Mouse (Mus musculus): ENCODE results near the gene 1700028P14Rik.

Gene 1700028P14Rik

DNA sequence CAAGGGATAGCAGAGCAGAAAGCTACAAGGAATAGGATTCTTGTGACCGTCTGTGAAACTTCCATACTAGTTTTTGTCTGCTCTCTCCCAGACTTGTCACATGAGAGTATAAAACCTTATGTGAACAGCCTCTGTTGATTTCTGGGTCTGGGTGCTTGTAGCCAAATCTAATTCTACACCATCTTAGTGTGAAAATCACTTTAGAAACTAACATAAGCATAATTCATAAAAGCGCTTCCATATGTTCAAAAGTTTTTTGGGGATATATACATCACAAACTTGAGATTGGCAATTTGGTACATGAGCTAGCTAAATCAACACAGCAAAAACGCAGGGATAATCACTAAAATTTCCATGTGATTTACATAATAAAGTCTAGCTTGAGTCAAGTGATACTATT lies 57.7 kb downstream of the 1700028P14Rik start:
- DNase-seq: no peak

DNA sequence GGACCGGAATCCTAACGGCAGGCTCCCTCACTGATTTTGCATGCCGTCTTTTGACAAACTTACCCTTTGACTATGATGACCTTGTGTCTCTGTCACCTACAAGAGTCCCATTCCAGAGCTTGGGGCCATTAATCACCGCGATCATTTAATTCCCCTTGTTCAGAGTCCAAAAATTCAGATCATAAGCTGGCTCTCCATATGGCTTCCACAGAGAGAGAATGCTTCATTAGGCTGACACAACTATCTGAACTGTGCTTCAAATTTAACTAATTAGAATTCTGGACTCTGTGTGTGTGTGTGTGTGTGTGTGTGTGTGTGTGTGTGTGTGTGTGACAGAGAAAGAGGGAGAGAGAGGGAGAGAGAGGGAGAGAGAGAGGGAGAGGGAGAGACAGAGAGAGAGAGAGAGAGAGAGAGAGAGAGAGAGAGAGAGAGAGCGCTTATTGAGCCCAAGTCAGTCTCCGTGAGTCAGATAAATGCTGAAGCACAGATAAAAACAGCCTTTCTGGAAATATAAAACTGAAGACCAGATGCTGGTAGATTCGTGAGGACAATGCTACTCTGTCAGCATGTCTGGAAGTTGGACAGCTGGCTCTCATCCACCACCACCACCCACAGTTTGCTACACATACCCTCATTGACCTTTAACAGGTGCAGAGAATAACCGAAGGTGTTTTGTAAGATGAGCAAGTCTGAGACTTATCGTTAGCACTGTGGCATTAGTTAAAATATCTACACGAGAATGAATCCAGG lies 73.8 kb downstream of the 1700028P14Rik start:
- DNase-seq: no peak

DNA sequence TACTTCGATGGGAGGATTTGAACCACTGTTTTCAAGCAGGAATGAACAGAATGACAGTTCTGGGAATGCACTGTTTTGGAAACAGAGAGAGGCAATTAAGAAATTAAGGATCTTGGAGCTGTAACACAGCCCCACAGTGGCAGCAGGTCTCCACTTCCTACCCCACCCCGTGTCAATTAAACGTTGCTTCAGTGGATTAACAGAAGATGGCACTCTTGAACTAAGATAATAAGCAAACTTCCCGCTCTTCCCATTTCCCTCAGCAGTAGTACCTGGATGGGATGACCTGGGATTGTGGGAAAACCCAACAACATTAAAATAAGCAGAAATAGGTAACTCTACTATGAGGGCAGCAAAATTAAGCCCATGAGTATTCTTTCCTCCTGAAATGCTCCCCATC lies 75.9 kb downstream of the 1700028P14Rik start:
- DNase-seq: no peak

DNA sequence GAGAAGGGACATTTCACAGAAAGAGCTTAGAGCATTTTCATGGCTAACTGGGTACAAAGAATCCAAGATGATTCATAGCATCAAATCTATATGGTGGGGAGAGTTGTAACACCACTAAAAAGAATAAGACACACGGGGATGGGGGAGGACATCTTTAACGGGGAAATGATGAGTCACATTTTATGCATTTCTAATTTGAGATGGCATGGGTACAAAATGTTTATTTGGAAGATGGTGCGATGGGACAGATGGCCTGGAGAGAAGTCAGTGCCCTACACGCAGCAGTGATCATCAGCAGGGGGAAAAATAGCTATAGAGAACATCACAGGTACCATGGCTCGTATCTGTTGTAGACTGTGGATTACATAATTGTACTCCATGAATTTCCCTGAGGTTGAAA lies 88.9 kb downstream of the 1700028P14Rik start:
- no peak for DNase-seq

DNA sequence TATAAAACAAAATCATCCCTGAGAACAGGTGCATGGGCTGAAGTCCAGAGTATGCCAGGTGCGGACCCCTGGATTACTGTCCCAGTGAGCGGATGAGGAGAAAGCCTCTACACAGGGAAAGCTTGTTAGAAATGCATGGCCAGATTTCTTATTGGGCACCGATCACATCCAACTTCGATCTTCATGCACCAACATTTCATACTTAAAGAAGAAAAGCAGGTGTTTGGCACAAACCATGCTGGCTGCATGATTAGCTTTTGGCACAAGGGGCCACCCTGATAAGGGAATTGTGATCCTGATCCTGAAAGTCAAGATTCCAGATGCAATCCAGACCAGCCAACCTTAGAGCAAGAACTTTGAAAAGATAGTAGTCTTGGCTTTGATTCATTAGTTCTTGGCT lies 90.0 kb downstream of the 1700028P14Rik start:
- no peak for DNase-seq

DNA sequence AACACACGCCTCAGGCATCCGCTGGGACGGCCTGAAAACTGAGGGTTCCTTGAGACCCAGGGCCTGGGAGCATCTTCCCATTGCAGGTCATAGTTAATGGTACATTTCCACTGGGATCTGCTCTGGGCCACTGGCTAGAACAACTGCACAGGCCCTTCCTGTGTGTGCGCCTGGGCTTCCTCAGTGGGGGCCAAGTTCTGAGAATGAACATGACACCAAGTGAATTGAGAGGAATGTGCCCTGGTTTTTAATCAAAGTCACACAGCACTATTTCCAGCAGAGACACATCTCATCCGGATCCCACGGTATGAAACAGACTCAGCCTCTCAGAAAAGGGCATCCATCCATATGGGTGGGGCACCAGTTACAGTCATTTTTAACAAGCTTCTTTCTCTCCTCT lies 90.6 kb downstream of the 1700028P14Rik start:
- no peak for DNase-seq

DNA sequence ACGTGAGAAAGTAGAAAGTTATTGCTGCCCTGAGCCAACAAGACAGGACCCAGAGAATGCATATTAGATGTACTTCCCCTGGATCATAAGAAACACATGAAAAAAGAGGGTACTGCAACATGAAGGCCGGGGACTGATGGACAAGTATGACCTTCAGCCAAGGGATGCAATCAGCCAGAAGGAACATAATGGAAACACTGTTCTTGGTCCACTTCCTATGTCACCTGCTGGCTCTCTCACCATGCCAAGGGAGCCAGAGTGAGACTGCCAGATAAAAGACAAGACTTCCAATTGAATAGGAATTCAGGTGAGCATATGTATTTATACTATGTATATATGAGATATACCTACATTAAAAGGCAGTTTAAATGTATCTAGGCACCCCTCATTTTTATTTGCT lies 99.2 kb downstream of the 1700028P14Rik start:
- DNase-seq: no peak

DNA sequence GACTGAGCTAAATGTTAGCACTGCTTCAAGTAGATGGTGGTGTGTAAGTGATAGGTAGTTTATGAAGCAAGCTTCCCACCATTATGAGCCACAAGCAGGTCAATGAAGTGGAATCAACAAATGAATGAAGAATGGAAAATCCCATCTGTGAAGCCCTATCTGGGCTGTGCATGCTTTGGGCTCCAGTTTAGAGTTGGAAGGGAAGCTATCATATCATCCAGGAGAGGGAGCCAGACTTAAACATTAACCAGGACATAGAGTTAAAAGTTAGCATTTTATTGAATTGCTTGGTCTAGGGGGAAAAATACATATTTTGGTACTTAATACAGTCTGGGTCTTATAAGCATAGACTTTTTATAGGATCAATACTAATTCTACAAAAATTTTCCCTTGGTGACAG lies 107.0 kb downstream of the 1700028P14Rik start:
- DNase-seq: no peak

DNA sequence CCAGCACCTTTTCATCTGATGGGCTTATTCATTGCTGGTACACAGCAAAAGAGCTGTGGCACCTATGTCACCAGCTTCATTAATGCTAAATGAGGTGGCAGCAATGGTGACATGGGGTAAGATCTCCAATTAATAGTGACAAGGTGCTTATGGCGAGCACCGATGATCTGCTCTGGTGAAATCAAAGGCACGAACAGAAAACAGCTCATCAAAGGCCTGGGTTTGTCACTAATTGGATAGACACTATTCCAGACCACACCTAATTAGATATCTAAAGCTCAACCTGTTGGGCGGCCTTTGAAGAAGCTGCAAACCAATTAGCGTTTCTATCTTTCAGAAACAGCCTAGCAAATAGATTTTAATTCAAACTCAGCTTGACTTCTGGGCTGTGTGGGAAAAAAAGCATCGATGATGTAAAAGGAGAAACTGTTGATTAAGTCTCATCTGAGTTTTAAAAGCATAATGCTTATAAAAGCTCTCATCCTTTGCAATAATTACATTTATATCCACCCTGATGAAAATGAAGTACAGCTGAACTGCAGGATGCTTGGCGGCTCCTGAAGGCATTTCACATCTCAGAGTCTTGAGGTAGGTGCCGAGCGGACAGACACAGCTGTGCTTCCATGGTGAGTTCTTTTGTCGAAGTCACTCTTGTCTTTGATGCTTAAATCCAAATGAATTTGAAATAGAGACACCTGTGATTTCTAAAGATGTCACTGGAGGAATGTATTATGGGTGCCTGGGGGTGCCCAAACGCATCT lies 109.2 kb downstream of the 1700028P14Rik start:
- no peak for DNase-seq

DNA sequence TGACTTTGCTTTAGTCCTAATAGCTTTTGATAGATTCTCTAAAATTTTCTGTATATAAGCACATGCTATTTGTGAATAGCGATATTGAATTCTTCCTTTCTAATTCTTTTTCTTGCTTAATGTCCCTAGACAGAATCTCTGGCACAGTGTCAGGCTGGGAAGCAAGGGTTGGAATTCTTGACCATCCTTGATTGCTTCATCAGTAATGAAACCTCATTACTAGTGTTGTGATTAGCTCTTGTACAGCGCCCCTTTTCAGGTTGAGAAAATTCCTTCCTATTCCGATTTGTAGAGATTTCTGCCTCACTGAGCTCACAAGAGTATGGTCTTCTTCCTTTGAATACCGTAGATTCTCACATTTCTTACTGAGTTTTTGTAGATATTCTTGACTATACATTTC lies 109.9 kb downstream of the 1700028P14Rik start:
- no peak for DNase-seq

DNA sequence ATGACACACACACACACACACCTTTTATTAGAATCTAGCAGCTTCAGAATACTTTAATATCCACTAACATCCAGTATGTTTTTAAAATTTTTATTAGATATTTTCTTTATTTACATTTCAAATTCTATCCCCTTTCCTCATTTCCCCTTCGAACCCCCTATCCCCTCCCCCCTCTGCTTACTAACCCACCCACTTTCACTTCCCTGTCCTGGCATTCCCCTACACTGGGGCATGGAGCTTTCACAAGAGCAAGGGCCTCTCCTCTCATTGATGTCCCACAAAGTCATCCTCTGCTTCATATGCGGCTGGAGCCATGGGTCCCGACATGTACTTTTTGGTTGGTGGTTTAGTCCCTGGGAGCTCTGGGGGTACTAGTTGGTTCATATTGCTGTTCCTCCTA lies 116.9 kb downstream of the 1700028P14Rik start:
- DNase-seq: no peak

DNA sequence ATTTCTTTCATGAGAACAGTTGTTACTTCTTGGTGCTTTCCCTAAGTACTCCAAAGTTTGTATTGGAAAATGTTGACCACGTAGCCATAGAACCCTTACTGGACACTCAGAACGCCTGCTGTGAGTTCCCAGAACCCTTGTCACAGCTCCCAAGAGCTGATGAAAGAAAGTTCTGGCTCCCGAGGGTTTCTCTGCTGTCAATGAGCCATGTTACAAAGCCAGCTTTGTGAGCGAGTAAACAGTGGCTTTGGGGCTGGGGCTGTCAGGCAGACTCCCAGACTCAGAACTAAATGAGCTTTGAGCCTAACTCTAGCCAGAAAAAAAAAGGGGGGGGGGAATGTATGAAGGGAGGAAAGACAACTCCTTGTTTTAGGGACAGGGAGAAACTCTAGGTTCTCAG lies 120.7 kb downstream of the 1700028P14Rik start:
- no peak for DNase-seq

DNA sequence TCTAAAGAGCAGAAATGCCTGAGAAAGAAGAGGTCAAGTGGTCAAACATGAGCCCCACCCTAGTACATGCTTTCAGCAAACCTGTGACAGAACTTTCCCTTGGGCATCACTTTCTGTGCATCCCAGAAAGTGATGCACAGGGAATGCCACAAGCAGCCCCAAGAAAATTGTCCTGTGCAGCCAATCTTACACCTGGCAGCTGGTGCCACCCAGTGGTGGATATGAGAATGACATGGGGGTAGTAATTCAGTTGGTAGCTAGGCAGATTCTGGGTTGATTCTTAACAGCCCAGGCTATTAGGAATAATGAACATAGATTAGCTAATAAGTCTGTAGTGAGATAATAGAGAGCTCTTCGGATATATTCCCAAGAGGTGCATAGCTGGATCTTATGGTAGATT lies 128.9 kb downstream of the 1700028P14Rik start:
- DNase-seq: peak; percentile 84 to 86

DNA sequence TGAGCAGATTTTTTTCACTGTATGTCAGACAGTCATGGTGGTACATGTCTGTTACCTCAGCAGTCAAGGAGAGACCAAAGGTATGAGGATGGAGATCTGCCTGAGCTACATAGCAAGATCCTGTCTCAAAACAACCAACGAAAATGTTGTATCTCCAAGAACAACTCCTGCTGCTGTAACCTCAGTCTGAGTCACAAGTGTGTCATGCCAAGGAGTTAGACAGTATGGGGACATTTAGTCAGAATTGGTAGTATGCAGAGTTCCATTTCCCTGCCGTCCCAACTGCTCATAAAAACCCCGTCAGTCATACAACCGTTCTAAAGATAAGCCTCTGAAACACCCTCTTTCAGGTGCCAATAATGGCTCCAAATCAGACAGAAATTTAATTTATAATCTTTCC lies 130.8 kb downstream of the 1700028P14Rik start:
- DNase-seq: no peak

DNA sequence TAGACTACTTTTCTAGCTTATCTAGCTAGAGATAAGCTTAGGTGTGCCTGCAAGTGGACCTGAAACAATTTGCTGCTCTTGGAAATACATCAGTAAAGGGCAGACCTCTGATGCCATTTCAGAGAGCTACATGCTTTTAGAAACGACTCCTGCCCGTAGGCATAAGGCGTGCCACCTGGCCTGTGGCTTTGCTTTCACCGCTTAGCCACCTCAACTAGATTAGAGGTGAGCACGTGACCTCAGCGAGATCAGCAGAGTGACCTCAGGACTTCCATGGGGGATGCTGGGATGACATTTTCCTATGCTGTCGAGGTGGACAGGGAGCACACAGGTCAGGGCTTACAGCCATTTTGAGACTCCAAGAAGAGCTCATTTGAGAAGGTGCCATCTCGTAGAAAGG lies 131.5 kb downstream of the 1700028P14Rik start:
- no peak for DNase-seq

DNA sequence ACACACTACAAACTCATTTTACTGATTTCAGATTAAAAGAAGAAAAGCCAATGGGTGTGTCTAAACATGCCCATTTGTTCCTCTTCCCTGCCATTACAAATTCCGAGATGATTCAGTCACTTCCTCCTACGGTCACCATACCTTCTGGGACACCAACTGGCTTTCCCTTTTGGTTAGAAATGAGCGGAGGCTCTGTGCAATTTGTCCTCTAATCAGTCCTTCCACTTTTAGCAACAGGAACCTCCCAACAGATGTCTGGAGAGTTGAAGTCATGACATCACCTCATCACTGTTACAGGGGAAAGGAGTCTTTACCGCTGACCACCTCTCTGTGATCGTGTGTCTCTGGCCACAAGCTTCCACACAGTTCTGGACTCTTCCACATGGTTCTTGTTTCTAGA lies 132.0 kb downstream of the 1700028P14Rik start:
- DNase-seq: no peak

DNA sequence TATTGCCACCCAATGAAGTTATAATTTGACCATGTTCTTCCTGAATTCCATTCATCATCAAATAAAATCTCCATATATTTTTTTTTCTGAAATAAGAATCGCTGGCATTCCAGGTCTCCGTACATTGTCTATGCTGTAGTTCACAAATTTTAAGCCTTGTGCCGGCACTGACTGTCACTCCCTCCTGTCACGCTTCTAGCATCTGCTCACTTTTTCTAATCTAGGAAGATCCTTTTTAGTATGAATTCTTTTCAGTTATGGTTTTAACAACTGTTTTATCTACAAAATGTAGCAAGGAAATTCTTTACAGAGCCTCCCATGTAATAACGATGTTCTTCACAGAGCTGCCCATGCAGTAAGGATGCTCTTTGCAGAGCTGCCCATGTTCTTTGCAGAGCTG lies 134.1 kb downstream of the 1700028P14Rik start:
- no peak for DNase-seq

DNA sequence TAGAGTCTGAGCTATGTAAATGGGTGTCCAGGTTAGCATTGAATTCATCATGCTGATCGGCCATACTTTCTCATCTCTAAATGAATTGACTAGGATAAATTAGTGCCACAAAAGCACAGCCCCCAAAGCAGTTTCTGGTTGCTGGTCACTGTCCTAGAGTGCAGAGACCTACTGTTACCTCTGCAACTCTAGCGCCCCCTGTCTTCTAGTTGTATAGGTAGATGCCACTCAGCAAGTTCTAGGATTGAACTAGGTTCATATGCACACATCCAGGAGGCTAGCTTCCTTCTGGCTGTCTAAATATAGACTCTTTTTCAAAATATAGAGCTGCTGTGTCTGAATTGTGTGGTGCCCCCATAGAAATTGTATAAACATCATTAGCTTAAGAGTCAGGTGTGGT lies 141.3 kb downstream of the 1700028P14Rik start:
- DNase-seq: no peak

Data from kidney, postnatal 4 days (tissue).